Mouse (Mus musculus) cerebellum, adult 2 months (tissue): ENCODE data around the gene Tmem127. TPM values are rescaled to one million over a fixed set of nuclear protein-coding genes. Genes with fewer than 3 reads are reported as not detected.
"Not testable (repeated sequence)": the region's sequence is repeated elsewhere in the genome, so short reads cannot be mapped to it uniquely, and the experiment has no call there.

Experiments used
- DNase-seq, 2 experiments: peaks; one replicate each; pipeline ENCODE4 v3.0.0; 2021
- H3K27ac ChIP-seq: fragments of 200-500 bp; 2 replicates; pipeline ENCODE4 v1.5.1; 2012; ENCODE audit warnings: low read length, control low read depth, inconsistent platforms; ENCODE audit not compliant: insufficient read depth
- H3K27me3 ChIP-seq: fragments of 200-500 bp; 2 replicates; pipeline ENCODE4 v1.6.1; 2012; ENCODE audit warnings: inconsistent platforms, mild to moderate bottlenecking, low read length, moderate library complexity; ENCODE audit not compliant: control insufficient read depth, insufficient read depth
- H3K4me1 ChIP-seq: fragments of 200-500 bp; 2 replicates; pipeline ENCODE4 v1.6.1; 2011; ENCODE audit warnings: low read length; ENCODE audit not compliant: control insufficient read depth, insufficient read depth
- H3K4me3 ChIP-seq: fragments of 200-500 bp; replicated peaks from 2 replicates; pipeline ENCODE3; 2011; ENCODE audit warnings: mild to moderate bottlenecking, low read depth, low read length, control low read depth; ENCODE audit not compliant: insufficient read depth
- CTCF ChIP-seq: fragments of 200-500 bp; IDR thresholded peaks from 2 replicates; pipeline ENCODE4 v1.5.1; 2011; ENCODE audit warnings: low read depth, mild to moderate bottlenecking, control low read depth, low read length, moderate library complexity, borderline replicate concordance; ENCODE audit not compliant: insufficient read depth
- POLR2A ChIP-seq: fragments of 200-500 bp; IDR thresholded peaks from 2 replicates; pipeline ENCODE4 v1.6.1; 2011; ENCODE audit warnings: low read length, control low read depth, borderline replicate concordance; ENCODE audit not compliant: insufficient read depth
- WGBS: fragments of 180-500 bp; shearing (Covaris S2); methylation state at CpG from one replicate; pipeline ENCODE4 v1.1.7; 2018; 5-methylcytosine and 5-hydroxymethylcytosine counted together
- polyA plus RNA-seq: library from polyadenylated mRNA; depleted of rRNA; stranded (reverse); fragments of >200 nt; gene quantifications from 2 replicates; pipeline ENCODE4 v1.2.3, GENCODE M21; 2012

Tmem127 gene
- polyA plus RNA-seq, 1 experiment, result 80.3 TPM

DNA sequence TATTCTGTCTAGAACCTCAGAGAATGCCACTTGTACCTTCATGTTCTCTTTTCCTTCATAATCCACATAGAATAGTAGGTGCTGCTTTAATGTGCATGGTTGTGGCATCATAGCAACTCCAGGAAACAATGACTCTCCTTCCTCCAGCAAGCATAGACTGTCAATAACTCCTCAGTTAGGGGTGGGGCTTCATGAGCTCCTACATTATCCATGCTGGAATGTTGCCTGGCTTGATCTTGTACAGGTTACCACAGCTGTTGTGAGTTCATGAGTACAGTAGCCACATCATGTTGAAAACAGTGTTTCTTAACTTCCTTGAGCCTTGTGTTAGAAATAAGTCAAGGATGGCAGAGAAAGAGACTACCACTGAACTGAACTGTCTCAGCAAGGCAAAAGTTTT, 30.5 kb downstream of the Tmem127 start:
- TF ChIP-seq POLR2A (no peak), CTCF (no peak)
- Histone ChIP-seq H3K27me3 (no peaks in the 10 kb centered on the region), H3K4me1 (peaks cover 4% of the 10 kb centered on the region; the same call in 1 of the 2 replicates), H3K27ac (no peak overlapping the region), H3K4me3 (no peak overlapping the region)
- DNase-seq, result no peak

DNA sequence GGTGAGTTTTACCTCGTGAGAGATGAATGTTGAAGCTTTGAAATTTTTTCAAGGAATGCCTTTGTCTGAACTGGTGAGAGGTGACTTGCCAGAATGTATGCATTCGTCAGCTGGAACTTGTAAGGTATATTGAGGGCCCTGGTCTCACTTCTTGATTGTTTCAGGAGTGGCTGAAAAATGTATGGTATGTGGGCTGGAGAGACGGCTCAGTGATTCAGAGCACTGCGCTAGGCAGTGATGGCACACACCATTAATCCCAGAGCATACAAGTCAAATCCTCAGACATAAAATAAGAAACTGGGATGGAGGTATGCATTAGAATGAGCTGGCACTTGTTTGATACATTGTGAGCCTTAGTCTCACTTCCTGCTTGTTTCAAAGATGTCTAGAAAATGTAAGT, 44.5 kb downstream of the Tmem127 start:
- H3K4me1 ChIP-seq, result no peaks in the 10 kb centered on the region; the same call in 1 of the 2 replicates
- no peak for TF ChIP-seq POLR2A
- no peak for TF ChIP-seq CTCF
- H3K4me3 ChIP-seq, result no peak overlapping the region
- H3K27ac ChIP-seq, result no peak overlapping the region
- 90% methylated on average over 4 of the region's 4 CpGs for WGBS
- no peaks in the 10 kb centered on the region for H3K27me3 ChIP-seq
- no peak for DNase-seq

DNA sequence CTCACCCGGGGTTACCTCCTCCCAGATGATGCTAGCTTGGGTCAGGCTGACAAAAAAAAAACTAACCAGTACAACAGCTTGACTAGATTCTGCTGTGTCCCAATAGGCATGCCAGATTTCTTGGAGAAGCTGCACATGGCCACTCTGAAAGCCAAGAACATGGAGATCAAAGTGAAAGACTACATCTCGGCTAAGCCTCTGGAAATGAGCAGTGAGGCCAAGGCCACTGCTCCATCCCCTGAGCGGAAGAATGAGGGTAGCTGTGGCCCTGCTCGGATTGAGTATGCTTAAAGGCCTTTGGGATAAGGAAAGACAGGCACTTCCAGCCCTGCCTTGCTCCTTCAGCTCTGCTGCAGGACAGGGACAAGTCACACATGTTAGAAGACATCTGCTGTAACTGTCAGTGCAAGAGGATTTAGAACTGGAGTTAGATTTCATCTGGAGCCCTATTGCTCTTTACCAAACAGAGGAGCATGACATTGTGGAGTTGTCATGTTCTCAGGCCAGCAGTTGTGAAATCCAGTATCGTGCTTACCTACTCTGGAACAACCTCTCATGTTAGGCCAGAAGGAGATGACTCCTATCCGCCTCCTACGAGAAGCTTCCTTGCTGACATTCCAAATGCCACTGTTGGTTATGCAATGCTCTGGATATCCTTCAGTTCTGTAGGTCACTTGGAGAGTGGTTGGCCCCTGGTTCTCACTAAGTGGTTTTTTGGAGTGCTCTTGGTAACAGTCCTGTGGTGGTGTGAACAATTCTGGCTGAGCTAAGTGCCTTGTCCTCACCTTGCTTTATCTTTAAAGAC, 49.5 kb downstream of the Tmem127 start:
- H3K27ac ChIP-seq, result no peak overlapping the region
- no peaks in the 10 kb centered on the region for H3K27me3 ChIP-seq
- H3K4me1 ChIP-seq, result no peaks in the 10 kb centered on the region; the same call in none of the 2 replicates
- 79% methylated on average over 7 of the region's 7 CpGs for WGBS
- TF ChIP-seq POLR2A (no peak), CTCF (no peak)
- DNase-seq, result no peak
- no peak overlapping the region for H3K4me3 ChIP-seq

DNA sequence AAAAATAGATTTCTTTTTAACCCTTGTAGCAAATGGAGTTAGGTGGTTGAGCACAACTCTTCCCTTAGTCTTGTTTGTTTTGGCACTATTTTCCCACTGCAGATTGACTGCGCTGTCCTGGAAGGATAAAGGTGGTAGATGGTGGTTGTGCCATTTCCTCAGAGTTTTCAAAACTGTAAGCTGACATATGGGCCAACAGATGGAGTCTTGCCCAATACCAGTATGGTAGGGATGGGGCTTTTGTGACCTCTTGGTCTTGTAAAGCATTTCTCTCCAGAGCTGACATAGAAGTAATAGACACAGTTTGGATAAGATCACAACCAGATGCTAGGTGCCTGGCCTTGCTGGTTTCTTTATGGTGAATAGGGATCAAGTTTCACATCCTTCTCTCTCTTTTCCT, 50.3 kb downstream of the Tmem127 start:
- DNase-seq, result peak in 1 of 2 experiments; percentile 37
- Histone ChIP-seq H3K27ac (no peak overlapping the region), H3K4me1 (no peaks in the 10 kb centered on the region; the same call in none of the 2 replicates), H3K4me3 (no peak overlapping the region), H3K27me3 (no peaks in the 10 kb centered on the region)
- TF ChIP-seq POLR2A (no peak), CTCF (no peak)
- 64% methylated on average over 1 of the region's 1 CpGs for WGBS

DNA sequence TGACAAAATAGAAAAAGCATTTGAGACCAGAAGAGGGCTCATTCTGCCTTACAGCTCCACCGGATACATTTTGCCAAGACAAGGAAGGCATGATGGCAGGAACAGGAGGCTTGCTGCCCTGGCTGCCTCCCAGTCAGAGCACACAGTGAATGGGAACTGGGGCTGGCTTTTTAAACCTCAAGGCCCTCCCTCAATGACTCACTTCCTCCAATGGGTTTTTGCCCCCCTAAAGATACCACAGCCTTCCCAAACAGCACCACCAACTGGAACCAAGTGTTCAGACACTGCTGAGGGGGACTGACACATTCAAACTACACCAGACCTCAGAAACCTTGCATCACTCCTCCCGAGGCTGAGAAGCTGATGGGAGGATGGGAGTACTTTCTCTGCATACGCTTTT, 53.0 kb downstream of the Tmem127 start:
- no peak for TF ChIP-seq POLR2A
- no peaks in the 10 kb centered on the region for H3K27me3 ChIP-seq
- H3K4me1 ChIP-seq, result no peaks in the 10 kb centered on the region; the same call in none of the 2 replicates
- 71% methylated on average over 3 of the region's 3 CpGs for WGBS
- H3K4me3 ChIP-seq, result no peak overlapping the region
- no peak for DNase-seq
- H3K27ac ChIP-seq, result no peak overlapping the region

DNA sequence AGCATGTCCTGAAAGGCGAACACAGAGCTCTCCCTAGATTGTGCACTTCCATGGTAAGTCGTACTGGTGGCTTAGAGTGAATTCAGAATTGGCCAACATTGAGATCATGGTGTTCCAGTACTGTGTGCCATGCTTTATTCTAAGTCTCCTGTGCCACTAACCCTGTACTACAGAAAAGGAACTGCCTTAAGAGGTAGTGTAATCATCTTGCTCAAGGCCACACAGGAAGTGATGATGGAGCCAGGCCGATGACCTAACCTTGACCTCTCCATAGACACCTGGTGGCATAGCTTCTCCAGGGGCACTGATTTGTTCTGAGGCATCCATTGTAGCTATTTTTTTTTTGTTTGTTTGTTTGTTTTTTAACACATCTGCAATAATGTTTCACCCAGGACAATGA, 54.2 kb downstream of the Tmem127 start:
- no peak for DNase-seq
- 91% methylated on average over 3 of the region's 3 CpGs for WGBS
- no peak for TF ChIP-seq POLR2A
- no peak for TF ChIP-seq CTCF
- Histone ChIP-seq H3K4me3 (no peak overlapping the region), H3K4me1 (no peaks in the 10 kb centered on the region; the same call in none of the 2 replicates), H3K27ac (no peak overlapping the region), H3K27me3 (no peaks in the 10 kb centered on the region)

DNA sequence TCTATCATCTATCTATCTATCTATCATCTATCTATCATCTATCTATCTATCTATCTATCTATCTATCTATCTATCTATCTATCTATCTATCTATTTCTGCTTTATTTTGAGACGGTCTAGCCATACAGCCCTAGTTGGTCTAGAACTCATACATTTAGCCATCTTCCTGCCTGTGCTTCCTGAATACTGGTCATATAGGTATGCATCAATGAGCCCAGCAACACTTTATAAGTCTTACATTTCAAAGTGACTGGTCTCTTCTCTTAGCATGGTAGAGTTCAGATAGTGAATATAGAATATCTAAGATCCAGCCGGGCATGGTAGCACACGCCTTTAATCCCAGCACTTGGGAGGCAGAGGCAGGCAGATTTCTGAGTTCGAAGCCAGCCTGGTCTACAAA, 56.5 kb downstream of the Tmem127 start:
- DNase-seq, H3K4me3 ChIP-seq, H3K27ac ChIP-seq, H3K4me1 ChIP-seq, H3K27me3 ChIP-seq: not testable (repeated sequence)
- WGBS, result 92% methylated on average over 4 of the region's 4 CpGs

DNA sequence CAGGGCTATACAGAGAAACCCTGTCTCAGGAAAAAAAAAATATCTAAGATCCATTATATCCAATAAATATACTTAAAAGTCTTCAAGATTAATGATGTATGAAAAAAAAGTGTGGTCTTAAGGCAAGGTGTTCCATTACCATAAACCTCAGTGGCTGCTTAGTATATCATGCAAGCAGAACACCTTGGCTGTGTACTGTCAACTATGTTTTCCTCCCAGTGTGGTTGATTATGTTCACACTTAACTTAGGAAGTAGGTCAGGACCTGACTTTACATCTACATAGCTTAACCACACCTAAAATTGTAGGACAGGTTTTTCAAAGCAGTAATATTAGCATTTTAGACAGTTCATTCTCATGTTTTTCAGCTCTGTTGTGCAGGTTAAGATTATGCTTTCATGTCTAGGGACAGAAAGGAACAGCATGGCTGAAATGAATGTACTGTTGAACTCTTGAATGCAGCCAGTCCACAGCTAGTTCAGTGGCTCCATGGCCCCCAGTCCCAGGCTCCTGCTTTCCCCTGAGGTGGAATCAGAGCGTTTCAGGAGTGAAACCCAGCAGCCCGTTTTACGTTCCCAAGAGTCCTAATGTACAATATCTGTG, 57.0 kb downstream of the Tmem127 start:
- DNase-seq, result no peak
- TF ChIP-seq POLR2A (no peak), CTCF (no peak)
- Histone ChIP-seq H3K4me3 (no peak overlapping the region), H3K27me3 (no peaks in the 10 kb centered on the region), H3K27ac (no peak overlapping the region), H3K4me1 (no peaks in the 10 kb centered on the region)
- 77% methylated on average over 3 of the region's 3 CpGs for WGBS
